Mouse (Mus musculus) G1E (cell line): ENCODE results near the gene Scamp3. TPM values are rescaled to one million over a fixed set of nuclear protein-coding genes. Genes with fewer than 3 reads are reported as not detected.
A peak's percentile ranks its signal among the peaks of the same experiment; 100 is the strongest.

Experiments used
- ATAC-seq: 2 replicates; pipeline ENCODE4 v1.8.0; 2016; ENCODE audit warnings: mild to moderate bottlenecking; ENCODE audit not compliant: insufficient number of reproducible peaks, poor library complexity, low FRiP score, severe bottlenecking; ENCODE audit errors: extremely low read depth
- DNase-seq: peaks from one replicate; pipeline ENCODE4 v3.0.0; 2012; ENCODE audit warnings: low spot score
- H3K27me3 ChIP-seq: 2 replicates; pipeline ENCODE4 v1.6.1; 2012; ENCODE audit warnings: mild to moderate bottlenecking, low read length, inconsistent platforms; ENCODE audit not compliant: insufficient read depth
- H3K36me3 ChIP-seq: replicated peaks from 2 replicates; pipeline ENCODE3; 2012; ENCODE audit warnings: mild to moderate bottlenecking, inconsistent platforms
- H3K4me1 ChIP-seq: 2 replicates; pipeline ENCODE4 v1.6.1; 2012; ENCODE audit warnings: low read depth, low read length, inconsistent platforms, mixed read lengths; ENCODE audit not compliant: insufficient read depth
- H3K4me3 ChIP-seq: 2 replicates; pipeline ENCODE4 v1.5.1; 2012; ENCODE audit warnings: low read depth, mild to moderate bottlenecking, inconsistent platforms, low read length, moderate library complexity, mixed read lengths
- H3K9me3 ChIP-seq: replicated peaks from 2 replicates; pipeline ENCODE4 v1.6.1; 2012; ENCODE audit warnings: inconsistent platforms
- CTCF ChIP-seq: IDR thresholded peaks from 2 replicates; pipeline ENCODE4 v1.5.1; 2012; ENCODE audit warnings: low read depth, low read length, inconsistent platforms, mixed read lengths
- GATA1 ChIP-seq: IDR thresholded peaks from 2 replicates; pipeline ENCODE4 v1.6.1; 2012; ENCODE audit warnings: borderline replicate concordance, low read length, inconsistent platforms, mixed read lengths
- GATA2 ChIP-seq: IDR thresholded peaks from 2 replicates; pipeline ENCODE4 v1.6.1; 2012; ENCODE audit warnings: low read depth, low read length, inconsistent platforms, borderline replicate concordance
- POLR2AphosphoS5 ChIP-seq: IDR thresholded peaks from 2 replicates; pipeline ENCODE4 v1.6.1; 2012; ENCODE audit warnings: low read depth, low read length, inconsistent platforms; ENCODE audit not compliant: insufficient replicate concordance
- TAL1 ChIP-seq: conservative IDR thresholded peaks from 2 replicates; pipeline ENCODE4 v1.6.1; 2012; ENCODE audit warnings: low read depth, low read length, inconsistent platforms, mixed read lengths
- polyA plus RNA-seq: library from polyadenylated mRNA; stranded (reverse); fragments of >175 nt; gene quantifications from 2 replicates; pipeline ENCODE4 v1.2.3, GENCODE M21; 2012
- total RNA-seq, 2 experiments: library from RNA; stranded (forward) in 1 of 2; stranded (reverse) in 1 of 2; fragments of 200-1000 nt in 1 of 2; fragments of >200 nt in 1 of 2; fragmentation: Nextera tagmentation in 1 of 2; gene quantifications; 2 replicates each; pipeline ENCODE4 v1.2.3; 2014 to 2017

Gene Scamp3
- total and polyA plus RNA-seq, 3 experiments = 35.1 to 234 (median 123) TPM

DNA sequence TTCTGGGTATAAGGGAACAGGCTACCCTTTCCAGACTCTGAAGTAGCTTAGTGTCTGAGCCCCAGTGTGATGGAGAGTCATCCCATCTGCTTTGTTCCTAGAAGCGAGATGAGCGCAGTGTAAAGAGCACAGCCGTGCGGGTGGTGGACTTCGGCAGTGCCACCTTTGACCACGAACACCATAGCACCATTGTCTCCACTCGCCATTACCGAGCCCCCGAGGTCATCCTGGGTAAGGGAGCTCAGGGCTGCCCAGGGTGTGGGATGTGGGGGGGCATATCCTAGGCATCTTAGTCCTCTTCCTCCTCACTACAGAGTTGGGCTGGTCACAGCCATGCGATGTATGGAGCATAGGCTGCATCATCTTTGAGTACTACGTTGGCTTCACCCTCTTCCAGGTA lies 2.4 kb upstream of the Scamp3 start:
- Histone ChIP-seq H3K4me3 (no peak overlapping the region), H3K9me3 (no peaks in the 10 kb centered on the region), H3K36me3 (peaks cover 82% of the 10 kb centered on the region), H3K27me3 (no peaks in the 10 kb centered on the region), H3K4me1 (peaks cover 35% of the 10 kb centered on the region)
- ATAC-seq (no peak), DNase-seq (no peak)
- TF ChIP-seq CTCF (no peak), GATA2 (no peak), GATA1 (no peak), TAL1 (no peak), POLR2AphosphoS5 (no peak)

DNA sequence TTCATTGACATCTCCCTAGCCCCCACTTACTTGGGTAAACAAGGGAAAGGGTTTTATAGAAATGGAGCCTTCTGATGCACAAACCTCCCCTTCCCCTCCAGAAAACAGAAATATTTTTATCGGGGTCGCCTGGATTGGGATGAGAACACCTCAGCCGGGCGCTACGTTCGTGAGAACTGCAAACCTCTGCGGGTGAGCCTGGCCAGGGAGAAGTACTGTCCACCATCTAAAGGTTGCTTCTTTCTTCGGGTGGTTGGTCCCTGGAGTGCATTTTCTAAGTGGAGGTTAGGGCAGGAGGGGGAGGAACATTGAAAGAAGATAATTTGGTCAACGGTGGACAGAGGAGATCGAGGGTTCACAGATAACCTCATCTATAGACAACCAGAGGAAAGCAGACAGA lies 1.7 kb upstream of the Scamp3 start:
- H3K36me3 ChIP-seq = peaks cover 82% of the 10 kb centered on the region
- TF ChIP-seq TAL1 (no peak), CTCF (no peak), POLR2AphosphoS5 (no peak), GATA2 (no peak), GATA1 (no peak)
- H3K4me3 ChIP-seq = no peak overlapping the region
- H3K9me3 ChIP-seq = no peaks in the 10 kb centered on the region
- peaks cover 38% of the 10 kb centered on the region for H3K4me1 ChIP-seq
- ATAC-seq (no peak), DNase-seq (no peak)
- no peaks in the 10 kb centered on the region for H3K27me3 ChIP-seq

DNA sequence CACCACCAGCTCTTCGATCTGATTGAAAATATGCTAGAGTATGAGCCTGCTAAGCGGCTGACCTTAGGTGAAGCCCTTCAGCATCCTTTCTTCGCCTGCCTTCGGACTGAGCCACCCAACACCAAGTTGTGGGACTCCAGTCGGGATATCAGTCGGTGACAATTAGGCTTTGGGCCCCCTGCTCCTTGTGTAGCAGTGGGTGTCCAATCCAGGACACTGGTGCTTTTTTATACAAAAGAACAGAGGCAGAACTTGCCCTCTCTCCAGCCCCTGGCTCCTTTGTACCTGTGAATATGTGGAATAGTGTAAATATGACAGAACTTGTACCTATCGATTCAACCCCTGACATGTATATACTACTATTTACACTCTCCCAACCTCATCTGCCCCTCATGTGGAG lies 852 bp upstream of the Scamp3 start:
- ATAC-seq (no peak), DNase-seq (no peak)
- TF ChIP-seq CTCF (no peak), TAL1 (no peak), POLR2AphosphoS5 (no peak), GATA2 (no peak), GATA1 (no peak)
- Histone ChIP-seq H3K27me3 (no peaks in the 10 kb centered on the region), H3K4me1 (peaks cover 42% of the 10 kb centered on the region), H3K36me3 (peaks cover 83% of the 10 kb centered on the region), H3K4me3 (no peak overlapping the region), H3K9me3 (no peaks in the 10 kb centered on the region)

DNA sequence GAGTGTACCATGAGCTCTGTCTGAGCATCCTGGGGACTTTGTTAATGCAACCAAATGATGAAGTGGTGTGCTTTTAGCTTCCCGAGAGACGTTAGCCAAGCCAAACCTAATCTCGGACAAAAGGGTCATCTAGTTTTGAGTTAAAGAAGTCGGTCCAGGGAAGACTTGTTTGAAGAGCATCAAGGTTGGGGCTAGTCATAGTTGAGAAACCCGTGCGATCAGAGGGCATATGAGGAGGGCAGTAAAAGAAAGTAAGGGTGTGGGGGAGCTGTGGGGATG lies 773 bp downstream of the Scamp3 start:
- no peak for ATAC-seq
- TF ChIP-seq POLR2AphosphoS5 = no peak; the same call in 1 of the 2 replicates
- no peak for TF ChIP-seq TAL1
- TF ChIP-seq CTCF = no peak
- no peak for TF ChIP-seq GATA1
- TF ChIP-seq GATA2 = no peak

DNA sequence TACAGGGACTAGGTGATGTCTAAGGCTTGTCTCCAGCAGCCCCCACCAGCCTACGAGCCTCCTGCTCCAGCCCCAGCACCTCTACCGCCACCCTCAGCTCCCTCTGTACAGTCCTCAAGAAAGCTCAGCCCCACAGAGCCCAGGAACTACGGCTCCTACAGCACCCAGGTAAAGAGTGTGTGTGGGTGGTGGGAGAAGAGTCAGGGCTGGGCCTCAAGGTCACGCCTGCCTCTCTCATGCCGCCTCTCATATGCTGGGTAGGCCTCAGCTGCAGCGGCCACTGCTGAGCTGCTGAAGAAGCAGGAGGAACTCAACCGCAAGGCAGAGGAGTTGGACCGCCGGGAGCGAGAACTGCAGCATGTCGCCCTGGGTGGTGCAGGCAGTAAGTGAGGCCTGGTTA lies 1.8 kb downstream of the Scamp3 start:
- ATAC-seq (no peak), DNase-seq (no peak)
- Histone ChIP-seq H3K4me1 (peaks cover 60% of the 10 kb centered on the region), H3K36me3 (peaks cover 84% of the 10 kb centered on the region), H3K4me3 (peak overlapping the region; percentile 78), H3K27me3 (no peaks in the 10 kb centered on the region), H3K9me3 (no peaks in the 10 kb centered on the region)
- TF ChIP-seq CTCF (no peak), POLR2AphosphoS5 (no peak), GATA1 (no peak), GATA2 (no peak), TAL1 (no peak)

More for the DNA sequence above, 773 bp downstream of the Scamp3 start:
- Histone ChIP-seq H3K9me3 (no peaks in the 10 kb centered on the region), H3K4me1 (peaks cover 57% of the 10 kb centered on the region), H3K27me3 (no peaks in the 10 kb centered on the region), H3K4me3 (peak overlapping the region; percentile 78), H3K36me3 (peaks cover 84% of the 10 kb centered on the region)
- DNase-seq = no peak

DNA sequence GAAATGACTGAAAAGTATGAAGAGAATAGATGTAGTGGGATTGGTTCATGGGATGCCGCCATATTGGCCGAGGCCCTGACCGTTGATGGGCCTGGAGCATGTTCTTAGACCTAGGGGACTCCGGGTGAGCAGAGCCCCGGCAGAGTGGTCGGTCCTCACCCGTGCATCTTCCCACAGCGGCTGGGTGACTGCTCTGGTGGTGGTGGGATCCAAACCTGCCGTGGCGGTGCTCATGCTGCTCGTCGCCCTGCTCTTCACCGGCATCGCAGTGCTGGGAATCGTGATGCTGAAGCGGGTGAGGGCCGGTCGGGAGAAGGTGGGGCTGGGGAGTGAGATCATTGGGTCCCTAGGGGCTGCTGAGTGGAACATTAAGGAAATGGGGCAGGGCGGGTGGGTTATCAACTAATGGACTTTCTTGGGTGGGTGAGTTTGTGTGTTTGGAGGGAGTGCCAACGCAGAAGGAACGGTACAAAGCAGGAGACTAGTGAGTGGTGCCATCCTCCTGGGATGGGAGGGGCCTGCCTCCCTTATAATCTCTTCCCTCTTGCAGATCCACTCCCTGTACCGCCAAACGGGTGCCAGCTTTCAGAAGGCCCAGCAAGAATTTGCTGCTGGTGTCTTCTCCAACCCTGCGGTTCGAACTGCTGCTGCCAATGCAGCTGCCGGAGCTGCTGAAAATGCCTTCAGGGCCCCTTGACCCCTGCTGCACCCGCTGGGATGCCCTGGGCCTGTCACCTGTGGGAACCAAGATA lies 4.7 kb downstream of the Scamp3 start:
- Histone ChIP-seq H3K27me3 (no peaks in the 10 kb centered on the region), H3K4me3 (peak overlapping the region; percentile 7; the same call in 1 of the 2 replicates), H3K36me3 (peaks cover 77% of the 10 kb centered on the region), H3K4me1 (peaks cover 60% of the 10 kb centered on the region), H3K9me3 (no peaks in the 10 kb centered on the region)
- TF ChIP-seq CTCF (no peak), GATA2 (no peak), TAL1 (no peak), GATA1 (no peak), POLR2AphosphoS5 (no peak)
- DNase-seq = no peak
- no peak for ATAC-seq
